Mouse (Mus musculus) forebrain, embryonic 12.5 days (tissue): ENCODE measurements at regions not wholly inside any gene's neighbourhood (a gene's known extent, or its start where the extent isn't known, plus 50 kb on each side); places are given as distances from the start of the nearest gene placed in this dataset.

Experiments
- ATAC-seq: fragments of 200-750 bp; cut with Nextera tagmentation; 2 replicates; pipeline ENCODE4 v1.8.0; 2017; ENCODE audit warnings: moderate TSS enrichment; ENCODE audit not compliant: low FRiP score
- H3K27ac ChIP-seq: fragments of 300-500 bp; sonication (generic); 2 replicates; pipeline ENCODE4 v1.5.1; 2016; ENCODE audit warnings: mild to moderate bottlenecking
- H3K27me3 ChIP-seq: fragments of 300-500 bp; sonication (generic); 2 replicates; pipeline ENCODE4 v1.6.1; 2016; ENCODE audit warnings: mild to moderate bottlenecking
- H3K36me3 ChIP-seq: fragments of 300-500 bp; sonication (generic); replicated peaks from 2 replicates; pipeline ENCODE4 v1.6.1; 2016; ENCODE audit warnings: mild to moderate bottlenecking
- H3K4me1 ChIP-seq: fragments of 300-500 bp; sonication (generic); 2 replicates; pipeline ENCODE4 v1.6.1; 2016
- H3K4me2 ChIP-seq: fragments of 300-500 bp; sonication (generic); 2 replicates; pipeline ENCODE4 v1.6.1; 2016; ENCODE audit warnings: mild to moderate bottlenecking, moderate library complexity
- H3K4me3 ChIP-seq: fragments of 300-500 bp; sonication (generic); replicated peaks from 2 replicates; pipeline ENCODE4 v1.5.1; 2016; ENCODE audit warnings: mild to moderate bottlenecking
- H3K9ac ChIP-seq: fragments of 300-500 bp; sonication (generic); 2 replicates; pipeline ENCODE4 v1.6.1; 2016; ENCODE audit warnings: mild to moderate bottlenecking
- H3K9me3 ChIP-seq: fragments of 300-500 bp; sonication (generic); 2 replicates; pipeline ENCODE4 v1.6.1; 2016
- WGBS: fragments of 180-500 bp; shearing (Covaris S2); methylation state at CpG from one replicate; pipeline ENCODE4 v1.1.7; 2016; 5-methylcytosine and 5-hydroxymethylcytosine counted together

DNA sequence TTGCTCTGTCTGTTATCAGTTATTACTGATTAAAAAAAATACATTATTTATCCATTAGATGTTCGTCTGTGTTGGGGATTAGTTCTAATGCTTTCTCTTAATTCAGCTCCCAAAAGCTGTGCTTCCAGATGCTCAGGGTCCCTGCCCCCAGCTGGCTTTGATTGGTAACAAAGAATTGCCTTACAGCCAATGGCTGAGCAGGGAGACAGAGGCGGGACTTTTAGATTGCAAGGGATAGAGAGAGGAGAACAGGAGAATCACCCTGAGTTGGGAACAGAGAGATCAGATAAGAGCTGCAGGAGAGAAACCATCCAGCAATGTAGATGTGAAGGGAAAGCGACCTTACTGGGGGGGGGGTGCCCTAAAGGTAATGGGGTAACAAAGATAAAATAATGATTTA is 266.4 kb downstream of the Igsf11 start:
- Histone ChIP-seq H3K9me3 (no peaks in the 10 kb centered on the region), H3K27me3 (no peaks in the 10 kb centered on the region), H3K4me1 (no peaks in the 10 kb centered on the region; the same call in 1 of the 2 replicates), H3K27ac (no peak overlapping the region), H3K4me3 (no peak overlapping the region), H3K36me3 (no peaks in the 10 kb centered on the region), H3K4me2 (no peak overlapping the region), H3K9ac (no peak overlapping the region)
- ATAC-seq, result no peak
- WGBS, result 24% methylated on average over 3 of the region's 3 CpGs

DNA sequence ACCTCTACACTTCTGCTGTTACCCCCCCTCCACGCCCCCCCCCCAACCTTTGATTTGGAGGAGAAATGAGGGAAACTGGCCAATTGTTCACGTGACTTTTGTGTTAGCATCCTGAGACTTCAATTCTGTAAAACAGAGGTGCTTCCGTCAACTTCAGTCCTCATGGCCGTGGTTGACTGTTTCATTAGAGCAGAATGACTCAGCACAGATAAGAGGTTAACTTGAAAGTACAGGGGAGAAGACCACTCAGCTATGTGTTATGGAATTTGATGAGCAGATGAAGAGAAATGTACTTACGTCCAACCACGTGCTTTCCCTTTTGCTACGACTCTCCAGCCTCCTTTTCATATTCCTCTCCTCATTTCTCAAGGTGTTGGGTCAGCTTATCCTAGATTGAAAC is 267.3 kb downstream of the Igsf11 start:
- Histone ChIP-seq H3K27me3 (no peaks in the 10 kb centered on the region), H3K36me3 (no peaks in the 10 kb centered on the region), H3K9ac (no peak overlapping the region), H3K4me3 (no peak overlapping the region), H3K4me1 (no peaks in the 10 kb centered on the region; the same call in 1 of the 2 replicates), H3K4me2 (no peak overlapping the region), H3K27ac (no peak overlapping the region), H3K9me3 (no peaks in the 10 kb centered on the region)
- WGBS, result 84% methylated on average over 7 of the region's 7 CpGs
- no peak for ATAC-seq

DNA sequence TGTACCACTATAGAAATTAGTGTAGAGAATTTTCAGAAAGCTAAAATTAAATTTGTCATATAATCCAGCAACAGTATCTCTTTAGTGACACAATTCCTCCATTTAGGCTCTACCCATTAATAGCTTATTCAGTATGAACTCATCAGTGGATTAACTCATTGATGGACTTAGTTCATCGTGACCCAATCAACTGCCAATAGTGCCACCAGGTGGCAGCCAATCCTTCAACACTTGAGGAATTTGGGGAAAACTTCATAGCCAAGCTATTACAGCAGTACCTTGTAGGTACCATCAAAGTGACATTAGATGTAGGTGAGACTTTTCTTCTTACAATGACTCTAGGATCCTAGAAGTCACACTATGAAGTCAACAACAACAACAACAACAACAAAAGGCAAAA is 270.2 kb downstream of the Igsf11 start:
- H3K9me3 ChIP-seq, result no peaks in the 10 kb centered on the region
- H3K9ac ChIP-seq, result no peak overlapping the region
- H3K4me3 ChIP-seq, result no peak overlapping the region
- no peaks in the 10 kb centered on the region for H3K27me3 ChIP-seq
- H3K4me2 ChIP-seq, result no peak overlapping the region
- ATAC-seq, result no peak
- H3K36me3 ChIP-seq, result no peaks in the 10 kb centered on the region
- no peak overlapping the region for H3K27ac ChIP-seq
- 29% methylated on average over 1 of the region's 1 CpGs for WGBS
- no peaks in the 10 kb centered on the region; the same call in 1 of the 2 replicates for H3K4me1 ChIP-seq

DNA sequence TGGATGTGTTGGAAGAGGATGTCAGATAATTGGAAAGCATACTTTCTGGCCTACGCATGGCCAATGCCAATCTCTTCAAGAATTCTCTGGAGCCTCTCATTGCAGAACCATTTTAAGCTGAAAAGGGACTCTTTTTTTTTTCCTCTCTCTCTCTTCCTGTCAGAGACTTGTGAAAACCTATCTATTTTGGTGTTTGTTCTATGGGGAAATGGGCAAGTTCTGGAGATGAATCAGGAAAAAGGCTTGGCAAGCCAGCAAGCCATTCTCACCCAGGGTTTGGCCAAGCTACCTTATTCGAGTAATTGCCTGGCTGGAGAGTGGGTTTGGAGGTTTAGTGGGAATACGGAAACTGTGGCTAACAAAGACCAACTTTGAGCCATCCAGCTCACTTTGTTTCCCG is 299.4 kb downstream of the Igsf11 start:
- H3K4me3 ChIP-seq, result no peak overlapping the region
- H3K36me3 ChIP-seq, result no peaks in the 10 kb centered on the region
- H3K4me1 ChIP-seq, result no peaks in the 10 kb centered on the region
- no peak for ATAC-seq
- 86% methylated on average over 4 of the region's 4 CpGs for WGBS
- no peak overlapping the region for H3K4me2 ChIP-seq
- H3K27me3 ChIP-seq, result no peaks in the 10 kb centered on the region
- no peak overlapping the region for H3K27ac ChIP-seq
- H3K9ac ChIP-seq, result no peak overlapping the region
- no peaks in the 10 kb centered on the region for H3K9me3 ChIP-seq

DNA sequence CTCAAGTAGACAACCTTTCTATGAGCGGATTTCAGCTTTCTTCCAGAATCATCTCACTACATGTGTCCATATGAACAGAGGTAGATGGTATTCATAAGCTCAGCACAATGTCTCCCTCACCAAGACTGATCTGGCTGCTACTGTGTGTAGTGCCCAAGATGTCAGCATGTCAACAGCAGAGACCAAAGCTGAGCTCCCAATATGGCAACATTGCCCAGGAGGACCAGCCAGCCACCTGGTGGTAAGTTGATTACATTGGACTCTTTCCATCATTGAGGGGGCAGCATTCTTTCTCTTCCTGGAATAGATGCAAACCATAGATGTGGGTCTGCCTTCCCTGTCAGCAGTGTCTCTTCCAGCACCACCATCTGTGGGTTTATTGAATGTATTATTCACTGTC is 303.0 kb downstream of the Igsf11 start:
- 89% methylated on average over 1 of the region's 1 CpGs for WGBS
- H3K27me3 ChIP-seq, result no peaks in the 10 kb centered on the region
- H3K9ac ChIP-seq, result no peak overlapping the region
- ATAC-seq, result no peak
- H3K27ac ChIP-seq, result no peak overlapping the region
- H3K4me2 ChIP-seq, result no peak overlapping the region
- no peaks in the 10 kb centered on the region for H3K36me3 ChIP-seq
- H3K4me1 ChIP-seq, result no peaks in the 10 kb centered on the region
- H3K9me3 ChIP-seq, result no peaks in the 10 kb centered on the region
- H3K4me3 ChIP-seq, result no peak overlapping the region

DNA sequence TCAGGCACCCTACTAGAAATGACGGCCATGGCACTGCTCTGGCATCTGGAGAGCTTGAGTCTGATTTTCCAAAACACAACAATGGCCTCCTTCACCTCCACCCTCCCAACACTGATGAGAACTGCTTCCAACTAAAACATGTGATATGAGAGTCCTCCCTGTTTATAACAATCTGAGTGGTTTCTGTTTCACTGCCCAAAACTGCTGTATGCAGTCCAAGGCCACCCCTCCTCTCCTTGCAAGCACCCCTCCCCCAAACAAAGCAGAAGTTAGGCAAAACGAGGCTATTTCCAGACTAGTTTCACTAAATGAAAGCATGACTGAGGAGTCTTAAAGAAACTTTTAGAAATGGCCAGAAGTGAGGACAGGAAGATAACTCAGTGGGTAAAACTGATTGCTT is 304.4 kb downstream of the Igsf11 start:
- no peaks in the 10 kb centered on the region for H3K4me1 ChIP-seq
- H3K4me2 ChIP-seq, result no peak overlapping the region
- no peak overlapping the region for H3K4me3 ChIP-seq
- no peaks in the 10 kb centered on the region for H3K27me3 ChIP-seq
- 78% methylated on average over 2 of the region's 2 CpGs for WGBS
- no peak for ATAC-seq
- no peak overlapping the region for H3K9ac ChIP-seq
- no peaks in the 10 kb centered on the region for H3K36me3 ChIP-seq
- H3K9me3 ChIP-seq, result no peaks in the 10 kb centered on the region
- no peak overlapping the region for H3K27ac ChIP-seq

DNA sequence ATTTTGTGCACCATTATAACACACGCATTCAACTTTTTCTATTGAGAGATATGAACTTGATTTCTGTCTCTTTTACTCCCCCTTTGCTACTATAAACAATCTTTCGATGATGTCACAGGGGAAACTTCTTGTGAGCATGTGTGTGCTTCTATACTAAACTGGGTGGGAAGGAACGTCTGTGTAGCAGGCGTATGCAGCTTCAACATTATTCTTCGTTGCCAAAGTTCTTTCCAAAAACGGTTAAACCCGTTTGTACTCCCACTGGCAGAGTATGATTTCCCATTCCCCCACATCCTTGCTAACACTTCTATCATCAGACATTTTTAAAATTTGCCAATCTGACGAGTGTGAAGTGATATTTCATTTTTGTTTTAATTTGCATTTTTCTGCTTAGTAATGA is 331.1 kb downstream of the Igsf11 start:
- H3K27me3 ChIP-seq, result no peaks in the 10 kb centered on the region
- WGBS, result 87% methylated on average over 8 of the region's 8 CpGs
- H3K36me3 ChIP-seq, result no peaks in the 10 kb centered on the region
- peaks cover 4% of the 10 kb centered on the region for H3K4me1 ChIP-seq
- H3K4me2 ChIP-seq, result no peak overlapping the region
- no peak overlapping the region for H3K9ac ChIP-seq
- H3K27ac ChIP-seq, result no peak overlapping the region
- ATAC-seq, result no peak
- H3K9me3 ChIP-seq, result no peaks in the 10 kb centered on the region
- no peak overlapping the region for H3K4me3 ChIP-seq

DNA sequence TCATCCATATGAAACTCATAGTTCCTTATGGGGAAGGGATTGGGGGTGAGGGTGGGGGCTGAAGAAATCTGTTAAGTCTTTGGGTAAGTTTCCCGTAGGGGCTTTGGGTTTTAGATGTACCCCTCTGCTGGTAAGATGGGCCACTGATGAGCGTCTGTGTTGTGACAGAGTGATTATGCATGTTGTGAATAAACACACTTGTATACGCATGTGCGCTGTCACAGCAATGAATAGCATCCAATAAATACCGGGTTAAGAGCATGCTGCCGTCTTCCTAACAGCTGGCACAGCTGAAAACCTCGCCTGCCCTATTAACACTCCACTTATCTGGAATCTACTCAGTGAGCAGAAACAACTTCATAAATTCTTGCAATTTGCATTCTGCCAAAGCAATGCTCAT is 337.0 kb downstream of the Igsf11 start:
- no peak overlapping the region for H3K27ac ChIP-seq
- peaks cover 18% of the 10 kb centered on the region for H3K4me1 ChIP-seq
- no peak overlapping the region for H3K9ac ChIP-seq
- peak; percentile 27; the same call in 1 of the 2 replicates for ATAC-seq
- no peaks in the 10 kb centered on the region for H3K27me3 ChIP-seq
- H3K9me3 ChIP-seq, result no peaks in the 10 kb centered on the region
- WGBS, result 57% methylated on average over 7 of the region's 7 CpGs
- H3K4me3 ChIP-seq, result no peak overlapping the region
- H3K36me3 ChIP-seq, result no peaks in the 10 kb centered on the region
- H3K4me2 ChIP-seq, result no peak overlapping the region

DNA sequence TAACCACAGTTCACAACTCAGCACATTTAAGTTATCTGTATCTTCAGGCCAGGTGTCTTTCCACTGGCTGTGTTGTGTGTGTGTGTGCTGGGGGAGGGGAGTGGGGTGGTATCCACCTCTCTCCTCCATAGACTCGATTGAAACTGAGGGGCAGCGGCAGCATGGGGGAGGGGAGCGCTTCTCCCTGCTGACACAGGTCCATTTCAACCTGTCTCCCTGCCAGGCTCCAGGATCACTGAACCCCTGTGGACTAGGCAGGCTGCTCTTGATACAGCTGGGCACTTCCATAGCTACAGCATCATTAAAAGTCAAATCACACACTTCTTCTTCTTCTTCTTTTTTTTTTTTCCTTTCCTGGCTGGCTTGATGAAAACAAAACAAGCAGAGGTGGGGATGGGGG is 338.0 kb downstream of the Igsf11 start:
- WGBS, result 13% methylated on average over 3 of the region's 3 CpGs
- H3K9ac ChIP-seq, result no peak overlapping the region
- H3K4me1 ChIP-seq, result peaks cover 18% of the 10 kb centered on the region
- H3K4me3 ChIP-seq, result no peak overlapping the region
- no peaks in the 10 kb centered on the region for H3K27me3 ChIP-seq
- H3K9me3 ChIP-seq, result no peaks in the 10 kb centered on the region
- 0 out of 2 replicates have a peak overlapping the region, but pooled peaks have one; percentile 16 for H3K4me2 ChIP-seq
- ATAC-seq, result peak; percentile 57
- H3K27ac ChIP-seq, result no peak overlapping the region
- H3K36me3 ChIP-seq, result no peaks in the 10 kb centered on the region

DNA sequence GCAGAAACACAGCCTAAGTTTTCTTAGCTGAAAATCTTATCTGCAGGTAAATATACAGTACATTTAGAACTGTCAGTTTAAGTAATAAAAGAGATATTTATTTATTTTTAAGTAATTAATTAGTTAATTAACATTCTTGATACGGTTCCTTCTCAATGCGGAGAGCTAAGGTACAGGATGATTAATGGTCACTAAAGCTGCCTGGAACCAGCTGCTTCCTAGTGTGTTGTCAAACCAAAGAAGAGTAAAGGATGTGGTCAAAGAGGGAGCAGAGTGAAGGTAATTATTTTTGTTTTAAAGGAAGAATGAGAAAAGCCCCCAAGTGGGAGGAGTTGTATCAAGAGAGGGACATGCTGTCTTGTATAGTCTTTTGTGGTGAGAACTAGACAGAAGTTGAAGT is 341.8 kb downstream of the Igsf11 start:
- H3K27me3 ChIP-seq, result no peaks in the 10 kb centered on the region
- H3K36me3 ChIP-seq, result no peaks in the 10 kb centered on the region
- no peak overlapping the region for H3K27ac ChIP-seq
- H3K4me2 ChIP-seq, result no peak overlapping the region
- no peak overlapping the region for H3K4me3 ChIP-seq
- H3K4me1 ChIP-seq, result peaks cover 15% of the 10 kb centered on the region
- ATAC-seq, result no peak
- no peak overlapping the region for H3K9ac ChIP-seq
- H3K9me3 ChIP-seq, result no peaks in the 10 kb centered on the region
- WGBS, result 83% methylated on average over 2 of the region's 2 CpGs

DNA sequence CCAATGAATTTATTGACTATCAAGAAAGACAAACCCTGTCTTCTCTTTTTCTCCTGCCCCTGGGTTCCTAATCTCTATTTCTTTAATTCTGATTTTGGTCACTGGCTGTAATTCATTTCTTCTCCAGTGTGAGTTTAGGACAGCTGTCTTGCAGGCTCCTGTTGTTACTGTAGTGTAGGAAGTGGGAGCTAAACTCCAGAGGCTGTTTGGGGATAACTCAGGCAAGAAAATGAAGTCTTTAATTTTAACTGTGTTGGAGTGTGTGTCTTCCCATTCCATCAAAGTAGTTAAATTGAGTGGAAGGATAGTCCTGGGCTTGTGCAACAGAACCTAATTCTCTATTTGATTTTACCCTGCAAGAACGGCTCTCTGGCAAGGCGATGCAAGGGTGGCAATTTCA is 381.0 kb downstream of the Igsf11 start:
- H3K9me3 ChIP-seq, result no peaks in the 10 kb centered on the region
- ATAC-seq, result no peak
- no peak overlapping the region for H3K27ac ChIP-seq
- no peaks in the 10 kb centered on the region for H3K27me3 ChIP-seq
- H3K4me1 ChIP-seq, result no peaks in the 10 kb centered on the region
- H3K4me3 ChIP-seq, result no peak overlapping the region
- H3K36me3 ChIP-seq, result no peaks in the 10 kb centered on the region
- no peak overlapping the region for H3K4me2 ChIP-seq
- 84% methylated on average over 2 of the region's 2 CpGs for WGBS
- no peak overlapping the region for H3K9ac ChIP-seq

DNA sequence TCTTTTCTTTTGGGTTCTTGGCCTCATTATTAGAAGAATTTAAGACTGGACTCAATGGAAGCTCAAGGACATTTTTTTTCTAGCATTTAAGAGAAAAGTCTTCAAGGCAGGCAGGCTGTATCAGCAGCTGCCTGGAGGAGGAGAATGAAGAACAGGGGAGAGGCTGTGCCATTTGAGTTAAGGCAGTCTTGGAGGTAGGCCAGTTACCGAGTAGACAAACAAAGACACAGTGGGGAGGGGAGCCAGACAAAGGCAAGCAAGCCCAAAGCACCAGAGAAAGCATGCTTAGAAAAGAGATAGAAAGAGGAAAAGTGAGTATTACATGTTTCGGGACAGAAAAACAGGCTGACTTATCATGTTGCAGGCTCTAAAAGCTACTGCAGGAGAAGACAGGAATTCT is 392.0 kb downstream of the Igsf11 start:
- H3K4me1 ChIP-seq, result peaks cover 8% of the 10 kb centered on the region
- H3K4me2 ChIP-seq, result no peak overlapping the region
- no peak overlapping the region for H3K4me3 ChIP-seq
- no peaks in the 10 kb centered on the region for H3K27me3 ChIP-seq
- no peak overlapping the region for H3K27ac ChIP-seq
- no peak for ATAC-seq
- H3K36me3 ChIP-seq, result no peaks in the 10 kb centered on the region
- H3K9me3 ChIP-seq, result no peaks in the 10 kb centered on the region
- whole genome bisulfite sequencing, result 12% methylated on average over 2 of the region's 2 CpGs
- H3K9ac ChIP-seq, result no peak overlapping the region

DNA sequence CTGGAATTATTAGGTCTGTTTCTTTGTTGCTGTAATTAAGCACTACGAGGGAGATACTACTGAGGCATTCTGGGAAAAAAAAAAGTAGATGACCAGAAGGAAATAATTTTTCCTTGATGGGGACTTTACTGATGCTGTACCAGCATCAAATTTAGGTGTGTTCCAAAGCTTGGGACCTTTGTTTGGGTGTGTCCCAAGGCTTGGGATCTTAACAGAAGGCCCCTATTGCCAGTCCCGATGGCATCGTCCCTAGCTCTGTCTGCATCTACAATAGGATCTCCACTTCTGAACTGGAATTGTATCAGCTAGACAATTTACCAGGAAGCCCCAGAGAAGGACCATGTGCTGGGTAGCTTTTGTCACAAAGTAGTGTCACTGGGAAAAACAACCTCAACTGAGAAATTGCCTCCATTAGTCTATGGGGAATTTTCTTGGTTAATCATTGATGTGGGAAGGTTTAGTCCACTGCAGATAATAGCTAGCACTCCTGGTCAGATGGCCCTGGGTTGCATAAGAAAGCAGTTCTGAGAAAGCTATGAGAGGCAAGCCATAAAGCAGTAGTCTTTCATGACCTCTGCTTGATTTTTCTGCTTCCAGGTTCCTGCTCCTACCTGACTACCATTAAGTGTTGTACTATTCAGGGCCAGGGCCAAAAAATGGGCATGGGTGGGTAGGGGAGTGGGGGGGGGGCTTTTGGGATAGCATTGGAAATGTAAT is 392.7 kb downstream of the Igsf11 start:
- H3K4me2 ChIP-seq, result no peak overlapping the region
- H3K36me3 ChIP-seq, result no peaks in the 10 kb centered on the region
- ATAC-seq, result no peak
- H3K9ac ChIP-seq, result no peak overlapping the region
- no peak overlapping the region for H3K4me3 ChIP-seq
- H3K4me1 ChIP-seq, result peaks cover 8% of the 10 kb centered on the region
- H3K27ac ChIP-seq, result no peak overlapping the region
- H3K27me3 ChIP-seq, result no peaks in the 10 kb centered on the region
- H3K9me3 ChIP-seq, result no peaks in the 10 kb centered on the region
- WGBS, result 78% methylated on average over 3 of the region's 3 CpGs
